Mouse (Mus musculus) hindbrain, embryonic 11.5 days (tissue): Measurements from ENCODE around the gene Foxp2. TPM values are rescaled to one million over a fixed set of nuclear protein-coding genes. Genes with fewer than 3 reads are reported as not detected.

ENCODE experiments used
- ATAC-seq: fragments of 200-750 bp; cut with Nextera tagmentation; 2 replicates; pipeline ENCODE4 v1.8.0; 2017; ENCODE audit warnings: mild to moderate bottlenecking, moderate TSS enrichment, moderate library complexity; ENCODE audit not compliant: low FRiP score
- DNase-seq: peaks from one replicate; pipeline ENCODE4 v3.0.0-alpha.2; 2015; ENCODE audit warnings: low spot score
- H3K27ac ChIP-seq: fragments of 300-500 bp; sonication (generic); 2 replicates; pipeline ENCODE4 v1.5.1; 2014; ENCODE audit warnings: mild to moderate bottlenecking, low read depth, low read length
- H3K27me3 ChIP-seq: fragments of 300-500 bp; sonication (generic); 2 replicates; pipeline ENCODE4 v1.6.1; 2014; ENCODE audit warnings: mild to moderate bottlenecking, low read length, moderate library complexity, mixed read lengths; ENCODE audit not compliant: control insufficient read depth, insufficient read depth
- H3K36me3 ChIP-seq: fragments of 300-500 bp; sonication (generic); 2 replicates; pipeline ENCODE4 v1.6.1; 2014; ENCODE audit warnings: mild to moderate bottlenecking, low read length, moderate library complexity, mixed read lengths; ENCODE audit not compliant: control insufficient read depth, insufficient read depth
- H3K4me1 ChIP-seq: fragments of 300-500 bp; sonication (generic); replicated peaks from 2 replicates; pipeline ENCODE4 v1.6.1; 2014; ENCODE audit warnings: low read length, mixed read lengths; ENCODE audit not compliant: control insufficient read depth, insufficient read depth
- H3K4me2 ChIP-seq: fragments of 300-500 bp; sonication (generic); replicated peaks from 2 replicates; pipeline ENCODE4 v1.6.1; 2014; ENCODE audit warnings: mild to moderate bottlenecking, low read depth, low read length
- H3K4me3 ChIP-seq: fragments of 300-500 bp; sonication (generic); 2 replicates; pipeline ENCODE4 v1.5.1; 2014; ENCODE audit warnings: low read depth, low read length
- H3K9ac ChIP-seq: fragments of 300-500 bp; sonication (generic); 2 replicates; pipeline ENCODE4 v1.6.1; 2014; ENCODE audit warnings: low read depth, low read length
- H3K9me3 ChIP-seq: fragments of 300-500 bp; sonication (generic); 2 replicates; pipeline ENCODE4 v1.6.1; 2016; ENCODE audit warnings: low read length; ENCODE audit not compliant: control insufficient read depth
- WGBS: fragments of 180-500 bp; shearing (Covaris S2); extraction: QIAGEN DNeasy Blood & Tissue Kit; methylation state at CpG from one replicate; pipeline ENCODE4 v1.1.7; 2014; 5-methylcytosine and 5-hydroxymethylcytosine counted together
- polyA plus RNA-seq: library from polyadenylated mRNA; unstranded; fragments of >200 nt; fragmentation: Nextera tagmentation; extraction: Ambion mirVana; gene quantifications from 2 replicates; pipeline ENCODE4 v1.2.1, GENCODE M21; 2014

Foxp2 gene
- polyA plus RNA-seq, 1 experiment from 2014 or later, result 35.6 TPM

DNA sequence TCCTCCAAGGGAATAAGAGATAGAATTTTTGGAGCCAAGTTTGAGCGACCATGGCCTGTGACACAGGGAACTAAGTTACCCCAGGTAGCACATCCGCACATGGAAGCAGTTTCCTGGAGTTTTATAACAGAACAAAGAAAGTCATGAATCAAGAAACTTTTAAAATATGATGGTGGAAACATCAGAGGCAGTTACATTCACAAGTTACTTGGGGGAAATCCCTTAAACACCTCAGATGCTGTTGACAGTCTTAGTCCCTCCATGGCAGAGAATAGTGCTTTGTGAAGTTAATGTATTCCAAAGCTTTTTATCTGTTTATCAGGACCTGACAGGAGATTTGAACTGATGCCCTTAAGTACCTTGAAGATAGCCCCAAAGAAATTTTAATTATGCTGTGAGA lies 558.6 kb downstream of the Foxp2 start:
- H3K9ac ChIP-seq, result no peak overlapping the region
- H3K4me1 ChIP-seq, result no peaks in the 10 kb centered on the region
- no peaks in the 10 kb centered on the region for H3K27me3 ChIP-seq
- no peaks in the 10 kb centered on the region for H3K36me3 ChIP-seq
- H3K9me3 ChIP-seq, result no peaks in the 10 kb centered on the region
- 85% methylated on average over 2 of the region's 2 CpGs for WGBS
- H3K4me3 ChIP-seq, result no peak overlapping the region
- DNase-seq (no peak), ATAC-seq (no peak)
- no peak overlapping the region for H3K27ac ChIP-seq
- no peak overlapping the region for H3K4me2 ChIP-seq

- ATAC-seq, result no peak
- no peaks in the 10 kb centered on the region for H3K4me1 ChIP-seq
- no peak overlapping the region for H3K27ac ChIP-seq
- no peaks in the 10 kb centered on the region for H3K36me3 ChIP-seq
- no peak overlapping the region for H3K9ac ChIP-seq
- no peak overlapping the region for H3K4me3 ChIP-seq
- no peak overlapping the region for H3K4me2 ChIP-seq
- no peaks in the 10 kb centered on the region for H3K27me3 ChIP-seq
- 96% methylated on average over 2 of the region's 2 CpGs for WGBS
- no peaks in the 10 kb centered on the region for H3K9me3 ChIP-seq
- no peak for DNase-seq
Observed at GRCm38 (mm10) chr6:15463390-15463789, 562.2 kb downstream of the Foxp2 start.

DNA sequence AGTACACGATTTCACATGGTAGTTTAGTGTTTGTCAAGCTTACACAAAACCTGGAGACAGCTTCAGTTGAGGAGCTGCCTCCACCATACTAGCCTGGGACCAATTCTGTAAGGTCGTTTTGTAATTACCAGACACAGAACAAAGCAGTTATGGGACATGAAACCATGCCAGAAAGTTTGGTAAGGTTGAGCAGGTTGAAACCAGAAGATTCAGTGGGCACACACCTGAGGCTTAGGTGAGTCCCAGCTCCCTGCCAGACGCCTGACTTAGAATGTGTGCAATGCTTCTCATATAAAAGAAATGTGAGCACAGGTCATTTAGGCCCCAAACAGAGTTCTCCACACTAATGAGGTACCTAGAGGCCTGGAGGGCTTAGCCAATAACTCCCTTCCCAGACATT lies 564.3 kb downstream of the Foxp2 start:
- Histone ChIP-seq H3K4me3 (no peak overlapping the region), H3K27ac (no peak overlapping the region), H3K27me3 (no peaks in the 10 kb centered on the region), H3K9me3 (no peaks in the 10 kb centered on the region), H3K9ac (no peak overlapping the region), H3K4me2 (no peak overlapping the region), H3K36me3 (no peaks in the 10 kb centered on the region), H3K4me1 (no peaks in the 10 kb centered on the region)
- WGBS, result 83% methylated on average over 3 of the region's 3 CpGs
- no peak for DNase-seq
- ATAC-seq, result no peak

DNA sequence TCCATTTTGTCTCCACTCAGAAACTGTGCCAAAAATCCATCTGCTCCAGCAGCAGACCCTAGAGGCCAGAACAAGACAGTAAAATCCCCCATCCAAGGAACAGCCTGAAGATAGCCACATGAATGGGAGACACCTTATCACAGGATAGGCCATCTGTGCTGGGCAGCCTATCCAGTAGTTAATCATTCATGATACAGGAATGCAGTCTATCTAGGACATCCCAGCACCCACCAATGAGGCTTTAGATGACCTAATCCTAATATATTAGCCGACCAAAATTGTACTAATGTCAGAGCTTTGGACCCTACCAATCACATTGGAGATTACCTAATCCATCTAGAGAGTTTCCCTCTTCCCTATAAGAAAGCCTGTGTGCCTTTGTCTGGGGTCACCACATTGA lies 565.5 kb downstream of the Foxp2 start:
- no peaks in the 10 kb centered on the region for H3K27me3 ChIP-seq
- DNase-seq (no peak), ATAC-seq (no peak)
- no peak overlapping the region for H3K9ac ChIP-seq
- no peak overlapping the region for H3K27ac ChIP-seq
- no peak overlapping the region for H3K4me2 ChIP-seq
- no peaks in the 10 kb centered on the region for H3K4me1 ChIP-seq
- WGBS, result 61% methylated on average over 1 of the region's 1 CpGs
- no peaks in the 10 kb centered on the region for H3K36me3 ChIP-seq
- H3K4me3 ChIP-seq, result no peak overlapping the region
- no peaks in the 10 kb centered on the region for H3K9me3 ChIP-seq

DNA sequence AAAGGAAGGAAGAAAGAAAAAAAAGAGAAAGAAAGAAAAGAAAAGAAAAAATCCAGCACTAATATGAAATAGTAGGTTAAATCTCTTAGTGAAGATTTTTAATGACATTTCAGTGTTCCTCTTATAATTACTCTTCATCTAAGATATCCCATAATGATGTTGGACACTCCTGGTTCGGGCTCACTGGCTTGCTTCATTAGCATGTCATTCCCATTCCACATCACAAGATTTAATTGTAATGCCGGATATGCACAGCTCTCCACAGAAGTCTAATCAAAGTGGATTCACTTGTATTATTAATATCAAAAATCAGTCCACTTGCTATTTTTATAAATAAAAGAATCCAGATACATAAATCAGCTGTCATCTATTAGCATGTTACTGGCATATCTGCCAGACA lies 585.8 kb downstream of the Foxp2 start:
- no peaks in the 10 kb centered on the region for H3K9me3 ChIP-seq
- H3K4me2 ChIP-seq, result no peak overlapping the region
- ATAC-seq (no peak), DNase-seq (no peak)
- no peak overlapping the region for H3K9ac ChIP-seq
- no peaks in the 10 kb centered on the region for H3K36me3 ChIP-seq
- no peaks in the 10 kb centered on the region for H3K27me3 ChIP-seq
- 91% methylated on average over 2 of the region's 2 CpGs for WGBS
- no peak overlapping the region for H3K4me3 ChIP-seq
- H3K4me1 ChIP-seq, result no peaks in the 10 kb centered on the region
- H3K27ac ChIP-seq, result no peak overlapping the region

Other genes with a start within 250 kb of the Foxp2 start
- not detected in 2 replicates for gene Ppp1r3a, start 146.1 kb upstream of the Foxp2 start, polyA plus RNA-seq